Mouse (Mus musculus): ENCODE data around the gene Gatd1. TPM values are rescaled to one million over a fixed set of nuclear protein-coding genes. Genes with fewer than 3 reads are reported as not detected.
A peak's percentile ranks its signal among the peaks of the same experiment; 100 is the strongest.
"Not testable (repeated sequence)": the region's sequence is repeated elsewhere in the genome, so short reads cannot be mapped to it uniquely, and the experiment has no call there.

Gene Gatd1
- polyA plus RNA-seq, 1 experiment = 41.5 TPM

DNA sequence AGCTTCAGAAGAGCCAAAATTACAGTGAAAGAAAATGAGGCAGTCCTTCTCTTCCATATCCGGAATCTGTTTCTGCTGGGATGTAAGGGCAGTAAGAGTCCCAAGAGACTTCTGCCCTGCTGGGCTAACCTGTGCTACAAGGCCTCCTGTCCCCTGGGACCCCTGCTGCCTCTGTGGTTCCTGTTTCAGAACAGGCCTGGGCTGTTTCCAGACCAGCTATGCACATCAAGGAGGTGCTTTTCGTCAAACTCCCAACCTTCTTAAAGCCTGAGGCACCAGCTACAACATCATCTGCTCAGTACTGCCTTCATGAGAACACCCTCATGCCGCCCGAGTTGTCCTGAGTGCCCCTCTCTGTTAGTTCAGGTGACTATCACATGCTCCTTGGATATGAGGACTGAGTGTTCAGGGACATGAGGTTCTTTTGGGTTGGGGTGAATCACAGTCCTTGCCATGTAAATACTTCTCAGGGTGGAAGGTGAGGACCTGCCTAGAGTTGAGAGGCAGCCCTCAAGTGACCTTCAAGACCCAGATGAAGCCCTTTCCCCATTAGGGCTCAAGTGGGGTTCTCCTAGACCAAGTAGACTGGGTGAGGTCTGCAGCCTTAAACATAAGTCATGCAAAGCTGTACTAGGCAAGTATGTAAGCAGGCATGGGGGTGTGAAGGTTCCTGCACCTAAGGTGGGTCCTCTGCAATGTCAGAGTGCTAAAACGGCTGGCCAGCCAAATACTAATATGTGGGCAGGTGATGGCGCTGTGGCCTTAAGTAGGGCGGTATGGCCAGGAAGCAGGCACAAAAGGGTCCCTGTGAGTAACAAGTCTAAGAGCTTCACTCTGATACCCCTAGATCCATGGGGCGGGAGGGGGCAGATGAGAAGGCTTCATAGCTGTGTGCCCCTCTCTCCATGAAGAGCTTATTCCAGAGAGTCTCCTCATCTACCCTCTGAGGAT is 4.1 kb upstream of the Gatd1 start:
- Histone ChIP-seq H3K4me1 (ENCODE audit: control insufficient read depth, insufficient read depth, low read length) (0 out of 2 replicates have a peak, but pooled peaks cover 5% of the 10 kb centered on the region), H3K27ac (ENCODE audit: insufficient read depth, low read length) (no peak overlapping the region), H3K4me3 (ENCODE audit: insufficient read depth, low read length) (no peak overlapping the region)
- TF ChIP-seq CTCF (IDR thresholded peaks at IDR 0.05; ENCODE audit: borderline replicate concordance, insufficient read depth, low read length) = no peak
- TF ChIP-seq POLR2A (IDR thresholded peaks at IDR 0.05; ENCODE audit: low read depth, low read length) = no peak

DNA sequence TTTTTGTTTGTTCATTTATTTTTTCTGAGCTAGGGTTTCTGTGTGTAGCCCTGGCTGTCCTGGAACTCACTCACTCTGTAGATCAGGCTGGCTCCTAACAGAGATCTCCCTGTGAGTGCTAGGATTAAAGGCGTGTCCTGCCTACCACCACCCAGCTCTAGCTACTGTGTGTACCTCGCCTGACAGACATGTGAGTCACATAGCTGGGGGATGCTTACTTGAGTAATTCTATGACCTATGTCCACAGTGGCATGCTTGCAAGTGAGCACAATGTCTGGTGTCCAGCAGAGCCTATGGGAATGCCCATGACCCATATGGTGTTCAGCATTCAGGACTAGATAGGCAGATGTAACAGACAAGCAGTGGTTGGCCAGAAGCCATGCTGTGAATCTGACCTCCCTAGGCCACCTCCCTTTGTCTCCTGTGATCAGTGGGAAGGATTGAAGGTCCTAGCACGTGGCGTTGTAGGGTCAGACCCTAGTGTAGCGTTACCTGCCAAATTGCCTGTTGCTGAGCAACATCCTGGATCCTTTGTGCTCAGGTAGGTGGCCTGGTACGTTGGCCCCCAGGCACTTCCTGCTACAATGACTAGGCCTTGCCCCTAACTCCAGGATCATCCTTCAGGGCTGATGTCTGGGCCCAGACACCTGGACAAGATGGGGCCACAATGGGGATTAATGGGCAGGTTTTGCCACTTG is 2.4 kb upstream of the Gatd1 start:
- H3K4me3 ChIP-seq (ENCODE audit: insufficient read depth, low read length) = no peak overlapping the region
- TF ChIP-seq CTCF (IDR thresholded peaks at IDR 0.05; ENCODE audit: borderline replicate concordance, insufficient read depth, low read length) = no peak
- TF ChIP-seq POLR2A (IDR thresholded peaks at IDR 0.05; ENCODE audit: low read depth, low read length) = 0 out of 2 replicates have a peak, but pooled peaks have one; percentile 11
- H3K27ac ChIP-seq (ENCODE audit: insufficient read depth, low read length) = no peak overlapping the region
- H3K4me1 ChIP-seq (ENCODE audit: control insufficient read depth, insufficient read depth, low read length) = 0 out of 2 replicates have a peak, but pooled peaks cover 5% of the 10 kb centered on the region

DNA sequence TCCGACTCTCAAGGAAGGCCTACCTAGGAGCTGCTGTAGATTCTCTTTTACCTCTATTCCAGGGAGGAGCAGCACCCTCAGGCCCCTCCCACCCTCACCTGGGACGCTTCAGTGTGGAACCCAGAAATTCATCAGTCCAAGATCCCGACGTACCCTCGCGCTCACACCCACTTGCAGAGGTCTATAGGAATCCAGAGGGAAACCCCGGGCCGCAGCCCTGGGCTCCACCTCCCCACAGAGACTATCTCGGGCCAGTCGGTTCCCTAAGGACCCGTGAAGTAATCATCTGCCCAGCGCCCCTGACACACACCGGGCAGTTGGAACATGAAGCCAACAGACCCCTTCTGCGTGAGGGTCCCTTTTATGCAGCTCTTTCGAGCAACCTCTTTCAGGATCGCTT is 605 bp downstream of the Gatd1 start:
- 0 out of 2 replicates have a peak, but pooled peaks cover 6% of the 10 kb centered on the region for H3K4me1 ChIP-seq (ENCODE audit: control insufficient read depth, insufficient read depth, low read length)
- H3K4me3 ChIP-seq (ENCODE audit: insufficient read depth, low read length) = peak overlapping the region; percentile 85
- H3K27ac ChIP-seq (ENCODE audit: insufficient read depth, low read length) = peak overlapping the region; percentile 71; the same call in 1 of the 2 replicates
- TF ChIP-seq CTCF (IDR thresholded peaks at IDR 0.05; ENCODE audit: borderline replicate concordance, insufficient read depth, low read length) (no peak), POLR2A (IDR thresholded peaks at IDR 0.05; ENCODE audit: low read depth, low read length) (0 out of 2 replicates have a peak, but pooled peaks have one; percentile 19)

DNA sequence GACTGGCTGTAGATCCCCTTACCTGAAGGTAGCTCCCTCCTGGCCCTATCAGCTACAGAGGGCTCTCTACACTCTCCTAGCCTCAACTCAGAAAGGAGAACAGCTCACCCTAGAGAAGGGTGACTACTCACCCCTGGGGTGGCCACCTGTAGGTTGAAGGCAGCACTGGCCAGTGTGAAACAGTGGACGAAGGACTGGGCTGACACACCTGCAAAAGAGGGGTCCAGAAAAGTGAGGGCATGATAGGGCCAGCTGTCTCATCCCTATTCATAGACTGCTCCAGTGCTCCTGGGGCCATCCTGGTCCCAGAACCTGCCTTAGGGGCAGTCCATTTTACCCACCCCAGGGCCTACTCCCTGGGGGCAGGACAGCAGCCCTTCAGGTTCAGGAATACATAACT is 2.3 kb downstream of the Gatd1 start:
- Histone ChIP-seq H3K27ac (ENCODE audit: insufficient read depth, low read length) (no peak overlapping the region), H3K4me3 (ENCODE audit: insufficient read depth, low read length) (no peak overlapping the region), H3K4me1 (ENCODE audit: control insufficient read depth, insufficient read depth, low read length) (0 out of 2 replicates have a peak, but pooled peaks cover 6% of the 10 kb centered on the region)
- no peak for TF ChIP-seq POLR2A (IDR thresholded peaks at IDR 0.05; ENCODE audit: low read depth, low read length)
- no peak for TF ChIP-seq CTCF (IDR thresholded peaks at IDR 0.05; ENCODE audit: borderline replicate concordance, insufficient read depth, low read length)

DNA sequence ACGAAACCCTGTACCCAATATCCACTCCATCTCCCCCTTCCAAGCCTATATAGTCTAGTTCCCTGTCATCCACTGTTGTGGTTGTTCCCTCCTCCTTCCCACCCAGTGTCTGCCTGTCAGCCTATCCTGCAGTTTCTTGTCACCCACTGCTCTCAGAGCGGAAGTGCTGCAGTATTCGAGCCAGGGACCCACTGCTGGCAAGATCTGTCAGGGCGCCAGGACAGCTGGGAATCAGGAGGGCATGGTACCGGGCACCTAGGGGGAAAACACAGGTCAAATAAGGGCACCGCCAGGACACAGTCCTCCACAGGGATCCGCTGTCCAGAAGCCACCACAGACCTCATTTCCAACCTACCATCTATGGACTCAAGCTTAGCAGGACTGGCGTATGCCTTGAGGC is 3.3 kb downstream of the Gatd1 start:
- TF ChIP-seq POLR2A (IDR thresholded peaks at IDR 0.05; ENCODE audit: low read depth, low read length) (no peak), CTCF (IDR thresholded peaks at IDR 0.05; ENCODE audit: borderline replicate concordance, insufficient read depth, low read length) (no peak)
- H3K4me1 ChIP-seq (ENCODE audit: control insufficient read depth, insufficient read depth, low read length) = 0 out of 2 replicates have a peak, but pooled peaks cover 2% of the 10 kb centered on the region
- no peak overlapping the region for H3K27ac ChIP-seq (ENCODE audit: insufficient read depth, low read length)
- H3K4me3 ChIP-seq (ENCODE audit: insufficient read depth, low read length) = no peak overlapping the region

DNA sequence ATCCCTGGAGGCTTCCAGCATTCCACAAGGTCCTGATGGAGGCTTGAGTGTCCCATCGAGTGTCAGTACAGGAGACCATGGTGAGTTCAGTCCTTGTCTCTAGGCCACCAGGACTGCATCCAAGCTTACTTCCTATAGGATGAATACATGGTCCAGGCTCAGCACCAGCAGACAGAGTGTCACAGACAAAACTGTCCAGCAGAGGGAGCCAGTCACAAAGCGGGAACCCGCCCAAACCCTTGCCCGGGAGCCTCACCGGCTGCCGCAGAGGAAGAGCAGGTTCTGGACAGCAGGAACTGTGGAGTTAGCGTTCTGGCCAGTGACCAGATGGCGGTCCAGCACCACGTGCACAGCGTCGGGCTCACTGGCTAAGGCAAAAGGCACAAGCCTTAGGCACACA is 5.1 kb downstream of the Gatd1 start:
- H3K27ac ChIP-seq (ENCODE audit: insufficient read depth, low read length) = no peak overlapping the region
- 0 out of 2 replicates have a peak, but pooled peaks cover 2% of the 10 kb centered on the region for H3K4me1 ChIP-seq (ENCODE audit: control insufficient read depth, insufficient read depth, low read length)
- no peak overlapping the region for H3K4me3 ChIP-seq (ENCODE audit: insufficient read depth, low read length)
- TF ChIP-seq CTCF (IDR thresholded peaks at IDR 0.05; ENCODE audit: borderline replicate concordance, insufficient read depth, low read length) = peak; percentile 74
- no peak for TF ChIP-seq POLR2A (IDR thresholded peaks at IDR 0.05; ENCODE audit: low read depth, low read length)

DNA sequence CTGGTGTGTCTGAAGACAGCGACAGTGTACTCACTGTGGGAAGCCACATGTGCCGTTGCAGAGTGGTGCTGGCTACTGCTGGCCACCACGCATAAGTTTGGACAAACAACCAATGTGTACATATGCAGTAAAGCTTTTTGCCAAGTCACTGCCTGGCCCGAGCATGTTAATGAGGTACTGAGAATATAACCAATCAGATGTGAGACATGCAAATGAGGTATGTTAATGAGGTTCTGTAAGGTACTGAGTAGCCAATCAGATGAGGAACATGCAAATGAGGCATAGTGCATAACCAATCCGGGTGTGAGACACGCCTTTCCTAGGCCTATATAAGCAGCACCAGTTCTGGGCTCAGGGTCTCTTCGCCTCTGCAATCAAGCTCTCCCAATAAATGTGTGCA is 6.3 kb downstream of the Gatd1 start:
- H3K4me3 ChIP-seq (ENCODE audit: insufficient read depth, low read length); H3K4me1 ChIP-seq (ENCODE audit: control insufficient read depth, insufficient read depth, low read length); H3K27ac ChIP-seq (ENCODE audit: insufficient read depth, low read length): not testable (repeated sequence)

DNA sequence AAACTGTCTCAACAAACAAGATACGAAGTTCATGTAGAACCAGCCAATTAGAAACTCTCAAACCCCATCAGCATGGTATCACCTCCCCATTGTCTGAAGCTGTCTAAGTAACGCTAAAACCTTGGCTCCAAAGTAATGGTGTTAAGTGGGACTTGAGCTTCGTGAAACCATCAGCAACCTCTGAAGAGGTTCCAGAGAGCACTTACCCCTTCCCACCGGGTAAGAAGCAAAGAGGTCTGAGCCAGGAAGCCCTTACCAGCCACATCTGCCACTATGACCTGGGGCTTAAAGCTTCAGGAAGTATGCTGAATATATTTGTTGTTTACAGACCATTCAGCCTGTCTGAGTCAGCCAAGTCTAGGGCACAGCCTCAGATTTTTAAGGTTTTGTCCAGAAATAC is 8.5 kb downstream of the Gatd1 start:
- no peak for TF ChIP-seq POLR2A (IDR thresholded peaks at IDR 0.05; ENCODE audit: low read depth, low read length)
- TF ChIP-seq CTCF (IDR thresholded peaks at IDR 0.05; ENCODE audit: borderline replicate concordance, insufficient read depth, low read length) = no peak
- Histone ChIP-seq H3K4me1 (ENCODE audit: control insufficient read depth, insufficient read depth, low read length) (0 out of 2 replicates have a peak, but pooled peaks cover 2% of the 10 kb centered on the region), H3K4me3 (ENCODE audit: insufficient read depth, low read length) (no peak overlapping the region), H3K27ac (ENCODE audit: insufficient read depth, low read length) (no peak overlapping the region)

DNA sequence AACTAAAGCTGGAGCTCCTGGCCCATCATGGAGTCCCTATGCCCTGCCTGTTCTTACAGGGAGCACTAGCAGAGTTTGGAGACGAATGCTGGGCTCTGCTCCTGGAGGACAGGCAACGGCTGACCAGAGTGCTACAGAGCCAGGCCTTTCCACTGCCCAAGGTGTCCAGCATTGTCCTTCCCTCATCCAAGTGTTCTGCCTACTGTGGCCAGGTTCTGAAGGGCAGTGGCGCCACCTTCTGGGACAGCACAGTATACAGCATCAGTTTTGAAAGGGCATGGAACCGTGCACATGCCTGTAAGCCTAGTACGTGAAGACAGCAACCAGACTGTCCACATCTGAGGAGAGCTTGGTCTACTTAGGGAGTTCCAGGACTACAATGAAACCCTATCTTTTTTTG is 10.6 kb downstream of the Gatd1 start:
- Histone ChIP-seq H3K4me1 (ENCODE audit: control insufficient read depth, insufficient read depth, low read length) (no peaks in the 10 kb centered on the region), H3K4me3 (ENCODE audit: insufficient read depth, low read length) (no peak overlapping the region), H3K27ac (ENCODE audit: insufficient read depth, low read length) (no peak overlapping the region)
- TF ChIP-seq POLR2A (IDR thresholded peaks at IDR 0.05; ENCODE audit: low read depth, low read length) (no peak), CTCF (IDR thresholded peaks at IDR 0.05; ENCODE audit: borderline replicate concordance, insufficient read depth, low read length) (peak; percentile 96)

DNA sequence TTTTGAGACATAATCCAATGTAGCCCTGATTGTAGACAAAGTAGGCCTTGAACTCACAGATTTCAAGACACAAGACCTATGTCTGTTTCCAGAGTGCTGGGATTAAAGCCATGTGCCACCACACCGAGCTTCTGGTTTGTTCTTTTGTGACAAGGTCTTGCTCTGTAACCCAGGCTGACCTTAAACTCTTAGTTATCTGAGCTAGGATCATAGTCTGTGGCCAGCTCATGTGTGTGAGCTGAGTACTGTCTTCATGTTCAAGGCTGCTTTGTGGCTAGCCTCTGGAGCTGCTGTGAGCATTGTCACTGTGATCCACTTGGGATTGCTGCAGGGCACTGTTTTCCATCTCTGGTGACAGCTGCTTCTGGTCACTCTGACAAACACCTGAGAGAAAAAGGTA is 18.6 kb downstream of the Gatd1 start:
- no peak for TF ChIP-seq POLR2A (IDR thresholded peaks at IDR 0.05; ENCODE audit: low read depth, low read length)
- no peak for TF ChIP-seq CTCF (IDR thresholded peaks at IDR 0.05; ENCODE audit: borderline replicate concordance, insufficient read depth, low read length)
- Histone ChIP-seq H3K4me3 (ENCODE audit: insufficient read depth, low read length) (no peak overlapping the region), H3K27ac (ENCODE audit: insufficient read depth, low read length) (no peak overlapping the region), H3K4me1 (ENCODE audit: control insufficient read depth, insufficient read depth, low read length) (peaks cover 4% of the 10 kb centered on the region; the same call in 1 of the 2 replicates)
